Mouse (Mus musculus): ENCODE results near the gene Phlda1.

GRCm38 (mm10) chr10:111459040-111459439 is 47.0 kb upstream of the Phlda1 start:
- no peak for TF ChIP-seq CTCF (IDR thresholded peaks at IDR 0.05; ENCODE audit: control insufficient read depth, insufficient read depth, insufficient replicate concordance, low read depth, low read length)
- no peak for TF ChIP-seq POLR2A (IDR thresholded peaks at IDR 0.05; ENCODE audit: control insufficient read depth, low read depth, low read length)
